Mouse (Mus musculus) forebrain, embryonic 16.5 days (tissue): ENCODE data around the gene Polr2e. TPM values are rescaled to one million over a fixed set of nuclear protein-coding genes. Genes with fewer than 3 reads are reported as not detected.

Experiments used
- ATAC-seq: fragments of 200-750 bp; cut with Nextera tagmentation; 2 replicates; pipeline ENCODE4 v1.8.0; 2017; ENCODE audit warnings: mild to moderate bottlenecking, moderate library complexity
- H3K27ac ChIP-seq: fragments of 300-500 bp; sonication (generic); 2 replicates; pipeline ENCODE4 v1.5.1; 2014; ENCODE audit warnings: low read length, control low read depth
- H3K27me3 ChIP-seq: fragments of 300-500 bp; sonication (generic); replicated peaks from 2 replicates; pipeline ENCODE4 v1.6.1; 2014; ENCODE audit warnings: low read length; ENCODE audit not compliant: control insufficient read depth, insufficient read depth
- H3K36me3 ChIP-seq: fragments of 300-500 bp; sonication (generic); 2 replicates; pipeline ENCODE4 v1.6.1; 2014; ENCODE audit not compliant: control insufficient read depth, insufficient read depth
- H3K4me1 ChIP-seq: fragments of 300-500 bp; sonication (generic); replicated peaks from 2 replicates; pipeline ENCODE4 v1.6.1; 2014; ENCODE audit warnings: low read length; ENCODE audit not compliant: control insufficient read depth, insufficient read depth
- H3K4me2 ChIP-seq: fragments of 300-500 bp; sonication (generic); 2 replicates; pipeline ENCODE4 v1.6.1; 2014; ENCODE audit warnings: mild to moderate bottlenecking, low read length, control low read depth
- H3K4me3 ChIP-seq: fragments of 300-500 bp; sonication (generic); replicated peaks from 2 replicates; pipeline ENCODE4 v1.5.1; 2014; ENCODE audit warnings: mild to moderate bottlenecking, low read length, control low read depth
- H3K9ac ChIP-seq: fragments of 300-500 bp; sonication (generic); replicated peaks from 2 replicates; pipeline ENCODE4 v1.6.1; 2014; ENCODE audit warnings: low read depth, low read length, control low read depth
- H3K9me3 ChIP-seq: fragments of 300-500 bp; sonication (generic); 2 replicates; pipeline ENCODE4 v1.6.1; 2016; ENCODE audit warnings: low read length; ENCODE audit not compliant: control insufficient read depth
- WGBS: fragments of 180-500 bp; shearing (Covaris S2); extraction: QIAGEN DNeasy Blood & Tissue Kit; methylation state at CpG from one replicate; pipeline ENCODE4 v1.1.7; 2014; 5-methylcytosine and 5-hydroxymethylcytosine counted together
- polyA plus RNA-seq: library from polyadenylated mRNA; unstranded; fragments of >200 nt; fragmentation: Nextera tagmentation; extraction: Ambion mirVana; gene quantifications from 2 replicates; pipeline ENCODE4 v1.2.1, GENCODE M21; 2015

Polr2e gene
- polyA plus RNA-seq, 1 experiment from 2014 or later = 173 TPM

- 1% methylated on average over 72 of the region's 77 CpGs for WGBS
- Histone ChIP-seq H3K4me3 (peak overlapping the region; percentile 80), H3K4me2 (peak overlapping the region; percentile 84), H3K4me1 (peaks cover 18% of the 10 kb centered on the region), H3K27me3 (no peaks in the 10 kb centered on the region), H3K9ac (peak overlapping the region; percentile 91), H3K36me3 (peaks cover 2% of the 10 kb centered on the region), H3K27ac (peak overlapping the region; percentile 92), H3K9me3 (no peaks in the 10 kb centered on the region)
- peak; percentile 32 for ATAC-seq
These were observed 14.5 kb upstream of the Polr2e start for GRCm38 (mm10) chr10:80053831-80054815.

GRCm38 (mm10) chr10:80053259-80053780, 13.7 kb upstream of the Polr2e start:
- Histone ChIP-seq H3K36me3 (peaks cover 2% of the 10 kb centered on the region), H3K9me3 (no peaks in the 10 kb centered on the region), H3K27ac (peak overlapping the region; percentile 92), H3K9ac (peak overlapping the region; percentile 91), H3K27me3 (no peaks in the 10 kb centered on the region), H3K4me1 (peaks cover 21% of the 10 kb centered on the region), H3K4me2 (peak overlapping the region; percentile 84), H3K4me3 (peak overlapping the region; percentile 80)
- peak; percentile 96 for ATAC-seq
- under 1% methylated on average over 43 of the region's 47 CpGs for WGBS

GRCm38 (mm10) chr10:80052374-80052764, 12.8 kb upstream of the Polr2e start:
- no peak overlapping the region for H3K4me2 ChIP-seq
- no peak overlapping the region for H3K27ac ChIP-seq
- peaks cover 25% of the 10 kb centered on the region for H3K4me1 ChIP-seq
- H3K27me3 ChIP-seq = no peaks in the 10 kb centered on the region
- no peaks in the 10 kb centered on the region for H3K9me3 ChIP-seq
- no peak overlapping the region for H3K4me3 ChIP-seq
- H3K9ac ChIP-seq = no peak overlapping the region
- H3K36me3 ChIP-seq = peaks cover 2% of the 10 kb centered on the region; the same call in 1 of the 2 replicates
- no peak for ATAC-seq
- 78% methylated on average over 5 of the region's 5 CpGs for WGBS

GRCm38 (mm10) chr10:80051618-80052373, 12.2 kb upstream of the Polr2e start:
- Histone ChIP-seq H3K4me1 (peaks cover 25% of the 10 kb centered on the region), H3K36me3 (peaks cover 2% of the 10 kb centered on the region; the same call in 1 of the 2 replicates), H3K4me2 (no peak overlapping the region), H3K27ac (no peak overlapping the region), H3K27me3 (no peaks in the 10 kb centered on the region), H3K4me3 (no peak overlapping the region), H3K9me3 (no peaks in the 10 kb centered on the region), H3K9ac (no peak overlapping the region)
- no peak for ATAC-seq
- 43% methylated on average over 13 of the region's 14 CpGs for WGBS

- Histone ChIP-seq H3K9ac (no peak overlapping the region), H3K27ac (no peak overlapping the region), H3K36me3 (no peaks in the 10 kb centered on the region), H3K9me3 (no peaks in the 10 kb centered on the region), H3K4me1 (peaks cover 25% of the 10 kb centered on the region), H3K27me3 (no peaks in the 10 kb centered on the region), H3K4me2 (no peak overlapping the region), H3K4me3 (no peak overlapping the region)
- no peak for ATAC-seq
- 15% methylated on average over 15 of the region's 15 CpGs for WGBS
These were observed 11.5 kb upstream of the Polr2e start for GRCm38 (mm10) chr10:80050885-80051617.

- no peak for ATAC-seq
- 15% methylated on average over 6 of the region's 6 CpGs for whole genome bisulfite sequencing
- Histone ChIP-seq H3K9ac (no peak overlapping the region), H3K27ac (no peak overlapping the region), H3K4me1 (peaks cover 20% of the 10 kb centered on the region), H3K36me3 (no peaks in the 10 kb centered on the region), H3K4me2 (no peak overlapping the region), H3K9me3 (no peaks in the 10 kb centered on the region), H3K4me3 (no peak overlapping the region), H3K27me3 (no peaks in the 10 kb centered on the region)
These were observed 10.6 kb upstream of the Polr2e start for GRCm38 (mm10) chr10:80050244-80050643.

GRCm38 (mm10) chr10:80048834-80049233, 9.2 kb upstream of the Polr2e start:
- H3K27ac ChIP-seq = no peak overlapping the region
- WGBS = 57% methylated on average over 3 of the region's 3 CpGs

GRCm38 (mm10) chr10:80048396-80048795, 8.8 kb upstream of the Polr2e start:
- no peak for ATAC-seq
- Histone ChIP-seq H3K27me3 (no peaks in the 10 kb centered on the region), H3K27ac (no peak overlapping the region), H3K4me1 (peaks cover 10% of the 10 kb centered on the region), H3K36me3 (no peaks in the 10 kb centered on the region), H3K4me3 (no peak overlapping the region), H3K4me2 (no peak overlapping the region), H3K9ac (no peak overlapping the region), H3K9me3 (no peaks in the 10 kb centered on the region)
- WGBS = 1% methylated on average over 5 of the region's 5 CpGs

More at GRCm38 (mm10) chr10:80048834-80049233, 9.2 kb upstream of the Polr2e start:
- Histone ChIP-seq H3K4me1 (peaks cover 10% of the 10 kb centered on the region), H3K9me3 (no peaks in the 10 kb centered on the region), H3K36me3 (no peaks in the 10 kb centered on the region), H3K9ac (no peak overlapping the region), H3K27me3 (no peaks in the 10 kb centered on the region), H3K4me3 (no peak overlapping the region), H3K4me2 (no peak overlapping the region)
- no peak for ATAC-seq
